Mouse (Mus musculus): ENCODE measurements around the gene Angel2. TPM values are rescaled to one million over a fixed set of nuclear protein-coding genes. Genes with fewer than 3 reads are reported as not detected.

The Angel2 gene
- total RNA-seq, 2 experiments from 2014 or later = 26.4 to 30.1 TPM

DNA sequence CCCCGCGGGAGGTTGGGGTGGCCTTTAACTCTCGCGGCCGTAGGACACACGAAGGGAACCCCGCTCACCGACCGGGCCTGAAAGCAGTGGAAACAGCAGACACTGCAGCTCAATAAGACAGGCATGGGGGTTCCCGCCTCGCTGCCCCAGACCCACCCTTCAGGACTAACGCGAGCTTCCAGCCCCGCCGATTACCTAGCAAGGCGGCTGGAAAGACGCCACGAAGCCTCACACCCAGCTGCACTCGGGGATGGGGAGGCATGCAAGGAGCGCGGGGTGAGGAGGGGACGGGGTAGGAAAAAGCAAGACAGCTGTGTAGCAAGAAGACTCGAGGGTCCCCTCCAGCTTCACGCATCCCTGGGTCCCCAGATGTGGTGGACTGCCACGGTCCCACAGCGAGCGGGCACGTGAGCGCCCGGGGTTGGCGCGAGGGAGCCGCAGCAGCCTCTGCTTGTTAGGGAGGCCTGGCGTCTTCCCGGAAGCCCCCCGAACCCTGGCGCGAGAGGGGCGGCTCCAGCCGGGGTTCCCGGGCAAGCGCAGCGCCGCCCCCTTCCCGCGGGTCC lies 53.7 kb downstream of the Angel2 start:
- DNase-seq (ENCODE audit: low spot score) = no peak

DNA sequence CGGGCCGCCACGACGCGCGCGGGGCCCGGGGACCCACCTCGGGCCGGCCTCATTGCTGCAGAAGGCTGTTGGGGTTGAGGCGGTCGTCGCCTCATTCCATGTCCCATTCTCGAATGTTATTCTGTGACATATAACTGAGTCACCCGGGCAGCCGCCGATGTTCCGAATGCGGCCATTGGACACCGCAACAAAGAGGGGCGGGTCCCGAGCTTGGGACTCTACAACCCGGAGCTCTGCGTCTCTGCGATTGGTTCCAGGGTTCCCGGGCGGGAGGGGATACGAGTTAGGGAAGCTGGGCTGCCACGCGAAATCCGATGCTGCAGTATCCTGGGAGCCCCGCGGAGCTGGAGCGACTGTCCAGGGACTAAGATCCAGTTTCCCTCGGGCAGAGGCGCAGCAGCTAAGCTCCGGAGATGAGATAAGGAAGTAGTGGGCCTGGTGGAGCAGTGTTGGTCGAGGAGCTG lies 54.2 kb downstream of the Angel2 start, which contains the start of gene Vash2:
Gene Vash2, minus strand, starts transcription at position 197 of the 464 bp plus-strand sequence.
- DNase-seq (ENCODE audit: low spot score) = peak; percentile 73

DNA sequence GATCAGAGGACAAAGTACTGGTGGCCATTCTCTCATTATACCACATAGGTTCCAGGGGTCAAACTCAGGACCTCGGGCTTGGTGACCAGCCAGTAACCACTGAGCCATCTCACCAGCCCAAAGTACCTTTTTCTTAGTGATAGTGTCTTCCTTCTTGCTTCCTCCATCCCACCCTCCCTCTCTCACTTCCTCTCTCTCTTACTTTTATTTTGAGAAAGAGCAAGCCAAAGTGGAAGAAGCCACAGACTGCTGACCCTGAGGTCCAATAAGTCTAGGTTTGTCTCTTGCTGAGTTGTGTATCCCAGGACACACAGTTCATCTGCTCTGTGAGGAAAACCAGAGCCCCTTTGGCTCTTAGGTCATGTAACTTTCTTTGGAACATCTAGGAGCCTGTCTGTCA lies 55.6 kb downstream of the Angel2 start:
- DNase-seq (ENCODE audit: low spot score) = no peak

GRCm38 (mm10) chr1:190981412-190981811 lies 56.5 kb downstream of the Angel2 start:
- no peak for DNase-seq (ENCODE audit: low spot score)

GRCm38 (mm10) chr1:190989437-190990082 lies 64.6 kb downstream of the Angel2 start:
- no peak for DNase-seq (ENCODE audit: low spot score)

DNA sequence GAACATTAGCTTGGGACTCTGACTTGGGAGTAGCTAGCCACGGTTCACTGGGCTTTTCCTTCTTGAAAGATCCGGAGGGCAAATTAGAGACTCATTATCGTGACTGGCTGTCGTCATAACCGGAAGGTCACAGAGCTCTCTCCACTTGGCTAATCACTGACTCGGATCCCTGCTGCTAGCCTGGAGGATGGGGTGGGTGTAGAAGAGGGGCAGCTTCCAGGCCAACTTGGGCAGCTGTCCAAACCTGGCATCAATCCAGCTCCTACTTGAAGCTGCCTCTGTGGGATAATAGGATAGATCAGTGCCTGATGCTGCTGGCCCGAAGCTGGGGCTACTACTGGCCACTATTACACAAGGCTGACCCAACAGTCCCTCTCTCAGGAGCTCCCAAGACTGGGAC lies 70.6 kb downstream of the Angel2 start:
- peak; percentile 42 for DNase-seq (ENCODE audit: low spot score)

DNA sequence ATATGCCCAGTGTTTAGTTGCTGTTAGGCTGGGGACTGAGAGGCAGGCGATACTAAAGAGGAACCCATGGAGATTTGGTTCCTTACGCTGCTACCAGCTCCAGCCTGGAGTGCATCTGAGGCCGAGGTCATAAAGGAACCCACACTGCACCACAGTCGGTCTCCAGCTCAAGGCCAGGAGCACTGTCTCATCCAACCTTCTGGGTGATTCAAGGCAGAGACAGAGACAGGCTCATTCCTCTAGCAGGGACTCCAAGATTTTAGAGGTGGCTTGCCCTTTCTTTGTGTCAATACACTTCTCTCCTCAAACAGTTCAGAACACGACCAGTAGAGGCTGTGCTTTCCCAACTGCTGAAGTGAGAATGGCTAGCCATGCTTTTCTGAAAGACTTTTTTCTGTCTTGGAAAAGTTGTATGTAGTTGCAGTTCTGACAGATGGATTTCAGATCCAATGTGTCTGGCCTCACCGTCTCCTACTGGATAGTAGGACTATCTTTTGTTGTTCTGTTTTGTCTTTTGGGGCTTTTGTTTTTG lies 71.5 kb downstream of the Angel2 start:
- no peak for DNase-seq (ENCODE audit: low spot score)

Other genes starting within 250 kb of the Angel2 start
- 10 to 100 TPM; 18.2 to 18.7 TPM for gene Rps6kc1, start 13.3 kb upstream of the Angel2 start, total RNA-seq (2021)
- under 1 TPM; 0.25 to 0.71 TPM for gene Vash2, start 54.2 kb downstream of the Angel2 start, total RNA-seq (2021)
- 10 to 100 TPM; 11.5 to 13.8 TPM for gene Flvcr1, start 101.0 kb downstream of the Angel2 start, total RNA-seq (2021)
- gene Spata45, start 111.5 kb downstream of the Angel2 start, total RNA-seq (2021) = not detected
- 10 to 100 TPM; 12.3 to 13.5 TPM for gene Tatdn3, start 137.8 kb downstream of the Angel2 start, total RNA-seq (2021)
- under 1 TPM; 0.17 to 0.18 TPM for gene Nsl1, start 137.9 kb downstream of the Angel2 start, total RNA-seq (2021)
- not detected for gene Batf3, start 172.7 kb downstream of the Angel2 start, total RNA-seq (2021)
- not detected for gene Fam71a, start 239.7 kb downstream of the Angel2 start, total RNA-seq (2021)

Data from gastrocnemius, adult 18-20 months (tissue).